Mouse (Mus musculus) lung, postnatal 0 days (tissue): ENCODE results near the gene Kcnn1.

ENCODE experiments used
- CTCF ChIP-seq: IDR thresholded peaks from 2 replicates; pipeline ENCODE4 v1.5.1; 2016; ENCODE audit warnings: antibody characterized with exemption, mild to moderate bottlenecking
- EP300 ChIP-seq: IDR thresholded peaks from 2 replicates; pipeline ENCODE4 v1.6.1; 2016; ENCODE audit warnings: antibody characterized with exemption, mild to moderate bottlenecking, control low read depth

DNA sequence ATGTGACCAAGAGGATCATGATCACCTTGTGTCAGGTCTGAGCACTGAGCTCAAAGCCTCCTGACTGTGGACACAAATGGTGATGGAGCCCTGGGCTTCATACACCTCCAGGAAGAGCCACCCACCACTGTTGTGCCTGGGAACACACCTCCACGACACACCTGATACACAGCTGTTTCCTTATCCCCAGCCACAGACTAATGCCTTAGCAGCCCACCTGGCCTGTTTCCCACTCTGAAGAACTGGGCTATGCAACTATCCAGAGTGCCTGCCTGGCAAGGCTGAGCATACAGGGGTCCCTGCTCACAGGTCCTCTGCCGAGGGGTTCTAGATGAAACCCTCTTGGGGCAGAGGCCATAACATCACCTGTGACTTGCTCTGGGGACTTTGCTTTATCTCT lies 68.8 kb downstream of the Kcnn1 start:
- TF ChIP-seq CTCF (no peak), EP300 (no peak)
